Mouse (Mus musculus): ENCODE results near the gene Fcgbp. TPM values are rescaled to one million over a fixed set of nuclear protein-coding genes. Genes with fewer than 3 reads are reported as not detected.
A peak's percentile ranks its signal among the peaks of the same experiment; 100 is the strongest.

The Fcgbp gene
- polyA plus RNA-seq, 1 experiment = 0.04 TPM

- H3K36me3 ChIP-seq (replicated peaks; ENCODE audit: low read length) = peaks cover 10% of the 10 kb centered on the region
- TF ChIP-seq FLI1 (IDR thresholded peaks at IDR 0.05; ENCODE audit: low read length) (peak; percentile 19; the same call in 1 of the 2 replicates), GATA1 (IDR thresholded peaks at IDR 0.05; ENCODE audit: borderline replicate concordance, low read length) (no peak)
- H3K4me3 ChIP-seq (replicated peaks) = peak within 1 kb of the TSS; percentile 97
- no peaks in the 10 kb centered on the region for H3K27me3 ChIP-seq (replicated peaks)
- peaks cover 41% of the 10 kb centered on the region for H3K4me1 ChIP-seq
- peaks cover 8% of the 10 kb centered on the region for H3K9me3 ChIP-seq
These were observed 98.7 kb downstream of the Fcgbp start, which contains the start of gene Fbl for GRCm38 (mm10) chr7:28169489-28170422. Gene Fbl (plus strand): TSS chr7:28169710.

Other genes with a start within 250 kb of the Fcgbp start
- gene Zfp59, start 232.6 kb upstream of the Fcgbp start, polyA plus RNA-seq (2012; ENCODE audit: insufficient read depth, low replicate concordance) = not detected in 2 replicates
- not detected in 2 replicates for gene Zfp607a, start 213.7 kb upstream of the Fcgbp start, polyA plus RNA-seq (2012; ENCODE audit: insufficient read depth, low replicate concordance)
- gene Zfp974, start 141.8 kb upstream of the Fcgbp start, polyA plus RNA-seq (2012; ENCODE audit: insufficient read depth, low replicate concordance) = 0.67 TPM in 1 of 2 replicates, not detected in the other
- gene Zfp780b, start 92.1 kb upstream of the Fcgbp start, polyA plus RNA-seq (2012; ENCODE audit: insufficient read depth, low replicate concordance) = 0.16 TPM in 1 of 2 replicates, not detected in the other
- gene Zfp850, start 57.1 kb upstream of the Fcgbp start, polyA plus RNA-seq (2012; ENCODE audit: insufficient read depth, low replicate concordance) = 0.08 and 0.26 TPM in 2 replicates
- gene Psmc4, start 21.1 kb upstream of the Fcgbp start, polyA plus RNA-seq (2012; ENCODE audit: insufficient read depth, low replicate concordance) = 74.2 and 91.6 TPM in 2 replicates
- not detected in 2 replicates for gene 9530053A07Rik, start 58.2 kb downstream of the Fcgbp start, polyA plus RNA-seq (2012; ENCODE audit: insufficient read depth, low replicate concordance)
- gene Fbl, start 98.5 kb downstream of the Fcgbp start, polyA plus RNA-seq (2012; ENCODE audit: insufficient read depth, low replicate concordance) = 156 and 233 TPM in 2 replicates
- gene Dyrk1b, start 108.2 kb downstream of the Fcgbp start, polyA plus RNA-seq (2012; ENCODE audit: insufficient read depth, low replicate concordance) = 49.2 and 72.9 TPM in 2 replicates
- 8.1 and 12.2 TPM in 2 replicates for gene Eid2, start 196.6 kb downstream of the Fcgbp start, polyA plus RNA-seq (2012; ENCODE audit: insufficient read depth, low replicate concordance)
- gene Eid2b, start 206.5 kb downstream of the Fcgbp start, polyA plus RNA-seq (2012; ENCODE audit: insufficient read depth, low replicate concordance) = 7.4 and 27.7 TPM in 2 replicates
- gene Selenov, start 219.9 kb downstream of the Fcgbp start, polyA plus RNA-seq (2012; ENCODE audit: insufficient read depth, low replicate concordance) = not detected in 2 replicates
- 0.22 TPM in 1 of 2 replicates, not detected in the other for gene Dll3, start 231.0 kb downstream of the Fcgbp start, polyA plus RNA-seq (2012; ENCODE audit: insufficient read depth, low replicate concordance)
- gene Timm50, start 240.8 kb downstream of the Fcgbp start, polyA plus RNA-seq (2012; ENCODE audit: insufficient read depth, low replicate concordance) = 153 and 165 TPM in 2 replicates